Mouse (Mus musculus) embryonic fibroblast, embryonic 13.5 days (primary cell): ENCODE measurements at regions not wholly inside any gene's neighbourhood (a gene's known extent, or its start where the extent isn't known, plus 50 kb on each side); places are given as distances from the start of the nearest gene placed in this dataset.

Source experiments
- H3K27ac ChIP-seq: 2 replicates; pipeline ENCODE4 v1.5.1; 2012; ENCODE audit warnings: low read length, control low read depth, inconsistent platforms; ENCODE audit not compliant: insufficient read depth
- H3K4me1 ChIP-seq: 2 replicates; pipeline ENCODE4 v1.6.1; 2011; ENCODE audit warnings: low read length; ENCODE audit not compliant: control insufficient read depth, insufficient read depth
- H3K4me3 ChIP-seq: 2 replicates; pipeline ENCODE4 v1.5.1; 2011; ENCODE audit warnings: mild to moderate bottlenecking, control low read depth, low read length; ENCODE audit not compliant: insufficient read depth
- CTCF ChIP-seq: IDR thresholded peaks from 2 replicates; pipeline ENCODE4 v1.5.1; 2011; ENCODE audit warnings: mild to moderate bottlenecking, control low read depth, low read length, moderate library complexity, borderline replicate concordance; ENCODE audit not compliant: insufficient read depth
- POLR2A ChIP-seq: IDR thresholded peaks from 2 replicates; pipeline ENCODE4 v1.6.1; 2011; ENCODE audit warnings: low read depth, mild to moderate bottlenecking, control low read depth, low read length, moderate library complexity

- no peak overlapping the region for H3K4me3 ChIP-seq
- H3K27ac ChIP-seq: no peak overlapping the region
- no peak for TF ChIP-seq CTCF
- no peak for TF ChIP-seq POLR2A
- H3K4me1 ChIP-seq: no peaks in the 10 kb centered on the region
Observed at GRCm38 (mm10) chr1:75844981-75845380, 298.9 kb downstream of the Slc4a3 start.

- no peak overlapping the region for H3K4me3 ChIP-seq
- no peak overlapping the region for H3K27ac ChIP-seq
- TF ChIP-seq CTCF: no peak
- TF ChIP-seq POLR2A: no peak
- no peaks in the 10 kb centered on the region for H3K4me1 ChIP-seq
Observed at GRCm38 (mm10) chr1:75845771-75846535, 299.9 kb downstream of the Slc4a3 start.

- TF ChIP-seq CTCF (no peak), POLR2A (no peak)
- no peak overlapping the region for H3K4me3 ChIP-seq
- no peak overlapping the region for H3K27ac ChIP-seq
- no peaks in the 10 kb centered on the region for H3K4me1 ChIP-seq
Observed at GRCm38 (mm10) chr1:75847681-75848080, 301.6 kb downstream of the Slc4a3 start.

- H3K4me3 ChIP-seq: no peak overlapping the region
- no peaks in the 10 kb centered on the region for H3K4me1 ChIP-seq
- no peak overlapping the region for H3K27ac ChIP-seq
- TF ChIP-seq CTCF: no peak
Observed at GRCm38 (mm10) chr1:75848436-75848835, 302.4 kb downstream of the Slc4a3 start.

GRCm38 (mm10) chr1:75850131-75850530 lies 304.1 kb downstream of the Slc4a3 start:
- H3K4me3 ChIP-seq: no peak overlapping the region
- H3K27ac ChIP-seq: no peak overlapping the region
- H3K4me1 ChIP-seq: no peaks in the 10 kb centered on the region
- no peak for TF ChIP-seq CTCF
- TF ChIP-seq POLR2A: no peak

- Histone ChIP-seq H3K4me3 (no peak overlapping the region), H3K4me1 (no peaks in the 10 kb centered on the region), H3K27ac (no peak overlapping the region)
- TF ChIP-seq CTCF: no peak
- no peak for TF ChIP-seq POLR2A
Observed at GRCm38 (mm10) chr1:75858551-75859255, 312.6 kb downstream of the Slc4a3 start.

- no peak overlapping the region for H3K4me3 ChIP-seq
- no peaks in the 10 kb centered on the region for H3K4me1 ChIP-seq
- TF ChIP-seq CTCF (no peak), POLR2A (no peak)
Observed at GRCm38 (mm10) chr1:75862757-75863156, 316.7 kb downstream of the Slc4a3 start.

GRCm38 (mm10) chr1:75866556-75866955 lies 320.5 kb downstream of the Slc4a3 start:
- Histone ChIP-seq H3K4me1 (no peaks in the 10 kb centered on the region), H3K27ac (no peak overlapping the region), H3K4me3 (no peak overlapping the region)
- no peak for TF ChIP-seq POLR2A
- TF ChIP-seq CTCF: no peak

More at GRCm38 (mm10) chr1:75862757-75863156, 316.7 kb downstream of the Slc4a3 start:
- no peak overlapping the region for H3K27ac ChIP-seq

- H3K4me1 ChIP-seq: no peaks in the 10 kb centered on the region
- no peak overlapping the region for H3K27ac ChIP-seq
- TF ChIP-seq CTCF: no peak
- no peak for TF ChIP-seq POLR2A
- H3K4me3 ChIP-seq: no peak overlapping the region
Observed at GRCm38 (mm10) chr1:75869414-75869813, 323.3 kb downstream of the Slc4a3 start.

- no peak overlapping the region for H3K27ac ChIP-seq
Observed at GRCm38 (mm10) chr1:75869846-75870245, 323.8 kb downstream of the Slc4a3 start.

GRCm38 (mm10) chr1:75873911-75874310 lies 327.8 kb downstream of the Slc4a3 start:
- H3K4me3 ChIP-seq: no peak overlapping the region
- no peaks in the 10 kb centered on the region; the same call in 1 of the 2 replicates for H3K4me1 ChIP-seq
- TF ChIP-seq CTCF (no peak), POLR2A (no peak)
- H3K27ac ChIP-seq: no peak overlapping the region

More at GRCm38 (mm10) chr1:75869846-75870245, 323.8 kb downstream of the Slc4a3 start:
- Histone ChIP-seq H3K4me3 (no peak overlapping the region), H3K4me1 (no peaks in the 10 kb centered on the region; the same call in 1 of the 2 replicates)
- TF ChIP-seq CTCF (no peak), POLR2A (no peak)
